Mouse (Mus musculus) erythroblast, embryonic 14.5 days (primary cell): ENCODE measurements around the gene Plgrkt.

Source experiments
- GATA1 ChIP-seq: IDR thresholded peaks from 2 replicates; pipeline ENCODE4 v1.6.1; 2012; ENCODE audit warnings: low read length, inconsistent platforms, mixed read lengths
- TAL1 ChIP-seq: IDR thresholded peaks from 3 replicates; pipeline ENCODE4 v1.6.1; 2012; ENCODE audit warnings: low read length, inconsistent platforms, mixed read lengths

GRCm38 (mm10) chr19:29416393-29416902, 49.3 kb upstream of the Plgrkt start:
- no peak for TF ChIP-seq TAL1
- no peak for TF ChIP-seq GATA1
